Mouse (Mus musculus) heart, postnatal 0 days (tissue): Measurements from ENCODE around the gene 4931440F15Rik. TPM values are rescaled to one million over a fixed set of nuclear protein-coding genes. Genes with fewer than 3 reads are reported as not detected.

ENCODE experiments used
- ATAC-seq: fragments of 200-750 bp; cut with Nextera tagmentation; 2 replicates; pipeline ENCODE4 v1.8.0; 2017; ENCODE audit warnings: low read depth, moderate number of reproducible peaks, moderate library complexity; ENCODE audit not compliant: insufficient read depth
- DNase-seq: peaks from one replicate; pipeline ENCODE4 v3.0.0-alpha.2; 2016; ENCODE audit warnings: low spot score
- H3K27ac ChIP-seq: fragments of 300-500 bp; sonication (generic); 2 replicates; pipeline ENCODE4 v1.5.1; 2014; ENCODE audit warnings: low read depth, mild to moderate bottlenecking
- H3K27me3 ChIP-seq: fragments of 300-500 bp; sonication (generic); 2 replicates; pipeline ENCODE4 v1.6.1; 2014; ENCODE audit warnings: low read length, mixed read lengths; ENCODE audit not compliant: control insufficient read depth, insufficient read depth
- H3K36me3 ChIP-seq: fragments of 300-500 bp; sonication (generic); replicated peaks from 2 replicates; pipeline ENCODE4 v1.6.1; 2014; ENCODE audit warnings: low read length, mixed read lengths; ENCODE audit not compliant: control insufficient read depth, insufficient read depth
- H3K4me1 ChIP-seq: fragments of 300-500 bp; sonication (generic); 2 replicates; pipeline ENCODE4 v1.6.1; 2014; ENCODE audit warnings: antibody characterized with exemption; ENCODE audit not compliant: control insufficient read depth, insufficient read depth
- H3K4me2 ChIP-seq: fragments of 300-500 bp; sonication (generic); 2 replicates; pipeline ENCODE4 v1.6.1; 2014; ENCODE audit warnings: low read depth, mild to moderate bottlenecking, low read length, moderate library complexity
- H3K4me3 ChIP-seq: fragments of 300-500 bp; sonication (generic); 2 replicates; pipeline ENCODE4 v1.5.1; 2014; ENCODE audit warnings: low read depth, low read length
- H3K9ac ChIP-seq: fragments of 300-500 bp; sonication (generic); replicated peaks from 2 replicates; pipeline ENCODE4 v1.6.1; 2014; ENCODE audit warnings: low read depth, low read length, mixed read lengths
- H3K9me3 ChIP-seq: fragments of 300-500 bp; sonication (generic); replicated peaks from 2 replicates; pipeline ENCODE4 v1.6.1; 2016; ENCODE audit warnings: low read length; ENCODE audit not compliant: control insufficient read depth
- CTCF ChIP-seq: IDR thresholded peaks from 2 replicates; pipeline ENCODE4 v1.5.1; 2016; ENCODE audit warnings: antibody characterized with exemption, control low read depth, low read depth
- EP300 ChIP-seq: IDR thresholded peaks from 2 replicates; pipeline ENCODE4 v1.6.1; 2016; ENCODE audit warnings: antibody characterized with exemption, low read depth
- WGBS: fragments of 180-500 bp; shearing (Covaris S2); extraction: QIAGEN DNeasy Blood & Tissue Kit; methylation state at CpG from one replicate; pipeline ENCODE4 v1.1.7; 2014; 5-methylcytosine and 5-hydroxymethylcytosine counted together
- polyA plus RNA-seq: library from polyadenylated mRNA; unstranded; fragments of >200 nt; fragmentation: Nextera tagmentation; extraction: Ambion mirVana; gene quantifications from 2 replicates; pipeline ENCODE4 v1.2.1, GENCODE M21; 2015
- total RNA-seq: library from RNA; depleted of rRNA; stranded (reverse); fragments of >200 nt; gene quantifications from 2 replicates; pipeline ENCODE4 v1.2.3, GENCODE M21; 2014; ENCODE audit warnings: low replicate concordance

Gene 4931440F15Rik
- total and polyA plus RNA-seq, 2 experiments from 2014 or later: 0.10 TPM; not detected in 1

GRCm38 (mm10) chr11:29786583-29787219, 38.8 kb downstream of the 4931440F15Rik start:
- H3K9me3 ChIP-seq: no peaks in the 10 kb centered on the region
- H3K4me3 ChIP-seq: no peak overlapping the region
- no peak overlapping the region for H3K4me2 ChIP-seq
- WGBS: 83% methylated on average over 6 of the region's 6 CpGs
- no peaks in the 10 kb centered on the region for H3K36me3 ChIP-seq
- no peak overlapping the region for H3K27ac ChIP-seq
- no peaks in the 10 kb centered on the region for H3K4me1 ChIP-seq
- H3K27me3 ChIP-seq: no peaks in the 10 kb centered on the region
- H3K9ac ChIP-seq: no peak overlapping the region
- ATAC-seq: no peak
- TF ChIP-seq CTCF: no peak
- TF ChIP-seq EP300: no peak
- DNase-seq: no peak

- Histone ChIP-seq H3K27ac (no peak overlapping the region), H3K4me2 (no peak overlapping the region), H3K4me1 (peaks cover 9% of the 10 kb centered on the region), H3K4me3 (no peak overlapping the region), H3K9me3 (no peaks in the 10 kb centered on the region), H3K9ac (no peak overlapping the region), H3K27me3 (no peaks in the 10 kb centered on the region), H3K36me3 (no peaks in the 10 kb centered on the region)
- TF ChIP-seq CTCF (no peak), EP300 (no peak)
- ATAC-seq (no peak), DNase-seq (no peak)
- WGBS: 69% methylated on average over 2 of the region's 2 CpGs
Measured at GRCm38 (mm10) chr11:29779409-29780026, 46.0 kb downstream of the 4931440F15Rik start.

GRCm38 (mm10) chr11:29778936-29779335, 46.5 kb downstream of the 4931440F15Rik start:
- Histone ChIP-seq H3K27me3 (no peaks in the 10 kb centered on the region), H3K9ac (no peak overlapping the region), H3K9me3 (no peaks in the 10 kb centered on the region), H3K4me2 (no peak overlapping the region), H3K4me3 (no peak overlapping the region), H3K36me3 (no peaks in the 10 kb centered on the region), H3K4me1 (peaks cover 12% of the 10 kb centered on the region), H3K27ac (no peak overlapping the region)
- ATAC-seq (no peak), DNase-seq (no peak)
- TF ChIP-seq EP300: no peak
- TF ChIP-seq CTCF: no peak
- WGBS: 77% methylated on average over 3 of the region's 3 CpGs

GRCm38 (mm10) chr11:29777964-29778363, 47.5 kb downstream of the 4931440F15Rik start:
- Histone ChIP-seq H3K36me3 (no peaks in the 10 kb centered on the region), H3K27ac (peak overlapping the region; percentile 51), H3K27me3 (no peaks in the 10 kb centered on the region), H3K9ac (no peak overlapping the region), H3K4me1 (peaks cover 12% of the 10 kb centered on the region), H3K4me2 (no peak overlapping the region), H3K4me3 (no peak overlapping the region), H3K9me3 (no peaks in the 10 kb centered on the region)
- TF ChIP-seq EP300 (peak; percentile 71; the same call in 1 of the 2 replicates), CTCF (no peak)
- peak; percentile 92 for DNase-seq
- peak; percentile 98 for ATAC-seq

- no peak for DNase-seq
- H3K27ac ChIP-seq: no peak overlapping the region
- no peak for ATAC-seq
- no peak overlapping the region for H3K4me2 ChIP-seq
- H3K4me1 ChIP-seq: peaks cover 21% of the 10 kb centered on the region
- H3K9ac ChIP-seq: no peak overlapping the region
- 78% methylated on average over 2 of the region's 2 CpGs for WGBS
- TF ChIP-seq EP300: no peak
- TF ChIP-seq CTCF: no peak
- no peaks in the 10 kb centered on the region for H3K27me3 ChIP-seq
- H3K4me3 ChIP-seq: no peak overlapping the region
- no peaks in the 10 kb centered on the region for H3K9me3 ChIP-seq
- H3K36me3 ChIP-seq: no peaks in the 10 kb centered on the region
Measured at GRCm38 (mm10) chr11:29774760-29775159, 50.7 kb downstream of the 4931440F15Rik start.
